Mouse (Mus musculus): Measurements from ENCODE around the gene Usp24. TPM values are rescaled to one million over a fixed set of nuclear protein-coding genes. Genes with fewer than 3 reads are reported as not detected.
A peak's percentile ranks its signal among the peaks of the same experiment; 100 is the strongest.

Gene Usp24
- polyA plus RNA-seq, 1 experiment from 2014 or later, result 6.7 TPM

GRCm38 (mm10) chr4:106480545-106480944, 164.5 kb downstream of the Usp24 start:
- Histone ChIP-seq H3K4me3 (ENCODE audit: low read depth, low read length) (no peak overlapping the region), H3K4me2 (replicated peaks; ENCODE audit: low read depth) (no peak overlapping the region), H3K4me1 (replicated peaks; ENCODE audit: control insufficient read depth, insufficient read depth) (no peaks in the 10 kb centered on the region), H3K27me3 (ENCODE audit: control insufficient read depth, insufficient read depth, low read length) (no peaks in the 10 kb centered on the region), H3K9ac (ENCODE audit: low read length) (no peak overlapping the region), H3K9me3 (ENCODE audit: control insufficient read depth, low read length) (no peaks in the 10 kb centered on the region), H3K36me3 (ENCODE audit: control insufficient read depth, insufficient read depth, low read length) (no peaks in the 10 kb centered on the region), H3K27ac (replicated peaks) (no peak overlapping the region)
- no peak for ATAC-seq (ENCODE audit: low FRiP score, low TSS enrichment)
- DNase-seq (ENCODE audit: low spot score), result no peak
- no peak for TF ChIP-seq EP300 (optimal IDR thresholded peaks at IDR 0.05)
- WGBS, result 70% methylated on average over 3 of the region's 3 CpGs

DNA sequence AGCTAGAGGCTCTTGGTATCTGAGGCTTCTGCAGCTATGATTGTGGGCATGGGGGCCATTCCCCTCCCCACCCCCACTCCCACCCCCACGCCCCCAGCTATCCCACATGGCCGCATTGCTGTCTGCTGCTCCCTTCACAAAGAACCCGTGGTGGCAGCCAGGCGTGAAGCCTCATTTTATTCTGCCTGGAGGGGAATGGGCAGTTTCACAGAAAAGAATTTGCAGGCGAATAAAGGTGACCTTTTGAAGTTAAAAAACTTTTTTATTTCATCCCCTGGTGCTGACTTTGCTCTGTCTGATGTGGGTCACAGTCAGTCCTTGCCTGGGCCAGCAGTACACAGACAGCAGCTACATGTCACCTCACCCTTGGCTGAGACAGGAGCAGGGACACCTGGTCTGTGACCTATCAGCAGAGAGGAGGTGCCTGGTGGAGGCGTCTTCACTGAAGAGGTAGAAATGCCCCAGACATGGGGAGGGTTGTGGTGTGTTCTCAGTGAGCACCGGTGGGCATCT, 167.3 kb downstream of the Usp24 start:
- Histone ChIP-seq H3K4me1 (replicated peaks; ENCODE audit: control insufficient read depth, insufficient read depth) (no peaks in the 10 kb centered on the region), H3K9ac (ENCODE audit: low read length) (no peak overlapping the region), H3K4me2 (replicated peaks; ENCODE audit: low read depth) (no peak overlapping the region), H3K9me3 (ENCODE audit: control insufficient read depth, low read length) (no peaks in the 10 kb centered on the region), H3K27ac (replicated peaks) (no peak overlapping the region), H3K27me3 (ENCODE audit: control insufficient read depth, insufficient read depth, low read length) (no peaks in the 10 kb centered on the region), H3K36me3 (ENCODE audit: control insufficient read depth, insufficient read depth, low read length) (no peaks in the 10 kb centered on the region), H3K4me3 (ENCODE audit: low read depth, low read length) (no peak overlapping the region)
- WGBS, result 47% methylated on average over 7 of the region's 7 CpGs
- TF ChIP-seq CTCF (IDR thresholded peaks at IDR 0.05; ENCODE audit: low read depth) (no peak), EP300 (optimal IDR thresholded peaks at IDR 0.05) (no peak)
- ATAC-seq (ENCODE audit: low FRiP score, low TSS enrichment) (no peak), DNase-seq (ENCODE audit: low spot score) (no peak)

DNA sequence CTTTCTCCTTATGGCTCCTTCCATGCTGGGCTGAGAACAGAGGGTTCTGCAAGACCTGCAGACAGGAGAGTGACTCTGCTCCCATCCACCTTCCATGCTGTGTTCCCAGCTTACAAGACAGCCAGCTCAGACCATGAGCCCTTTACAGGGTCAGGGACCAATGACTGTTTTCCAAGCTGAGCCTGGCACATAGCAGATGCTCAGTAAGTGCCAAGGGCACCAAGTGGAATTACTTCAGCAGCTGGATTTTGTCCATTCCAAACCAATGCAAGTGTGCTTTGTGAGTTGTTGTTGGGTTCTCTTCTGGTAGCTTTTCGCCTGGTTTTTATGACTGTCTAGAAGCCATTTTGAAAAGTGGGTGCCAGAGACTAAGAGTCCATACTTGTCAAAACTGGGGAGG, 167.8 kb downstream of the Usp24 start:
- Histone ChIP-seq H3K4me3 (ENCODE audit: low read depth, low read length) (no peak overlapping the region), H3K4me2 (replicated peaks; ENCODE audit: low read depth) (no peak overlapping the region), H3K4me1 (replicated peaks; ENCODE audit: control insufficient read depth, insufficient read depth) (no peaks in the 10 kb centered on the region), H3K27ac (replicated peaks) (no peak overlapping the region), H3K27me3 (ENCODE audit: control insufficient read depth, insufficient read depth, low read length) (no peaks in the 10 kb centered on the region), H3K36me3 (ENCODE audit: control insufficient read depth, insufficient read depth, low read length) (no peaks in the 10 kb centered on the region), H3K9ac (ENCODE audit: low read length) (no peak overlapping the region), H3K9me3 (ENCODE audit: control insufficient read depth, low read length) (no peaks in the 10 kb centered on the region)
- WGBS, result 81% methylated on average over 1 of the region's 1 CpGs
- TF ChIP-seq EP300 (optimal IDR thresholded peaks at IDR 0.05) (no peak), CTCF (IDR thresholded peaks at IDR 0.05; ENCODE audit: low read depth) (no peak)
- ATAC-seq (ENCODE audit: low FRiP score, low TSS enrichment), result no peak
- DNase-seq (ENCODE audit: low spot score), result no peak

DNA sequence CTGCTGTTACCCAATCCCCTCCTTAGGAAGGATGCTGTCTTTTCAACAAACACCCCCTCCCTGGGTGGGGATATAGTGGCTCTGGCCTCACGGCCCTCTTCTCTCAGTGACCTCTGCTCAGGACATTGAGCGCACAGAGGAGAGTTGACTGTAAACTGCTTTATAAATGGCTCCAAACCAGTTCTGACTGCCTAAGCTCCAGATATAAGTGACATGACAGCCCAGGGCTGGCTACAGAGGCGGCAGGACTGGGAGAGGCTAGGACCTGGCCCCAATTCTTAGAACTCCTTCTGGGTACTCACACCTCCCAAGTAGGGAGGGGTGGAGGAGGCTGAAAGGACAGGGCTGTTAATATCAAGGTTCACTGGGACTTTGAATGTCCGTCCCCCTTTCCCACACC, 174.6 kb downstream of the Usp24 start:
- Histone ChIP-seq H3K4me1 (replicated peaks; ENCODE audit: control insufficient read depth, insufficient read depth) (no peaks in the 10 kb centered on the region), H3K9me3 (ENCODE audit: control insufficient read depth, low read length) (no peaks in the 10 kb centered on the region), H3K9ac (ENCODE audit: low read length) (no peak overlapping the region), H3K4me3 (ENCODE audit: low read depth, low read length) (no peak overlapping the region), H3K36me3 (ENCODE audit: control insufficient read depth, insufficient read depth, low read length) (no peaks in the 10 kb centered on the region), H3K4me2 (replicated peaks; ENCODE audit: low read depth) (no peak overlapping the region), H3K27ac (replicated peaks) (no peak overlapping the region), H3K27me3 (ENCODE audit: control insufficient read depth, insufficient read depth, low read length) (no peaks in the 10 kb centered on the region)
- ATAC-seq (ENCODE audit: low FRiP score, low TSS enrichment) (peak; percentile 69), DNase-seq (ENCODE audit: low spot score) (peak; percentile 19)
- WGBS, result 56% methylated on average over 4 of the region's 4 CpGs
- TF ChIP-seq CTCF (IDR thresholded peaks at IDR 0.05; ENCODE audit: low read depth) (no peak), EP300 (optimal IDR thresholded peaks at IDR 0.05) (no peak)

Other genes with a start within 250 kb of the Usp24 start
- gene Pcsk9, start 148.1 kb downstream of the Usp24 start, polyA plus RNA-seq (2015; fragmentation: Nextera tagmentation; extraction: Ambion mirVana), result 4.0 and 6.8 TPM in 2 replicates
- gene Bsnd, start 176.1 kb downstream of the Usp24 start, polyA plus RNA-seq (2015; fragmentation: Nextera tagmentation; extraction: Ambion mirVana), result 0.35 and 0.38 TPM in 2 replicates
- gene Dhcr24, start 244.8 kb downstream of the Usp24 start, polyA plus RNA-seq (2015; fragmentation: Nextera tagmentation; extraction: Ambion mirVana), result 4.7 and 7.1 TPM in 2 replicates

Data from stomach, postnatal 0 days (tissue).